Mouse (Mus musculus): ENCODE measurements around the gene Copb1. TPM values are rescaled to one million over a fixed set of nuclear protein-coding genes. Genes with fewer than 3 reads are reported as not detected.
"Not testable (repeated sequence)": the region's sequence is repeated elsewhere in the genome, so short reads cannot be mapped to it uniquely, and the experiment has no call there.

Gene Copb1
- polyA plus RNA-seq, 1 experiment from 2014 or later = 93.8 TPM

GRCm38 (mm10) chr7:114220433-114220832 lies 34.1 kb downstream of the Copb1 start:
- DNase-seq (ENCODE audit: low spot score) = no peak

- no peak for DNase-seq (ENCODE audit: low spot score)
Measured at GRCm38 (mm10) chr7:114216908-114217307, 37.6 kb downstream of the Copb1 start.

GRCm38 (mm10) chr7:114214385-114214784 lies 40.1 kb downstream of the Copb1 start:
- DNase-seq (ENCODE audit: low spot score) = no peak

GRCm38 (mm10) chr7:114213537-114213936 lies 41.0 kb downstream of the Copb1 start:
- peak; percentile 73 for DNase-seq (ENCODE audit: low spot score)

GRCm38 (mm10) chr7:114210618-114211017 lies 43.9 kb downstream of the Copb1 start:
- DNase-seq (ENCODE audit: low spot score) = peak; percentile 86

GRCm38 (mm10) chr7:114209841-114210240 lies 44.7 kb downstream of the Copb1 start:
- peak; percentile 61 for DNase-seq (ENCODE audit: low spot score)

- no peak for DNase-seq (ENCODE audit: low spot score)
Measured at GRCm38 (mm10) chr7:114203491-114204359, 50.8 kb downstream of the Copb1 start.

GRCm38 (mm10) chr7:114202972-114203404 lies 51.5 kb downstream of the Copb1 start:
- DNase-seq (ENCODE audit: low spot score) = no peak

- DNase-seq (ENCODE audit: low spot score) = no peak
Measured at GRCm38 (mm10) chr7:114200651-114201050, 53.9 kb downstream of the Copb1 start.

GRCm38 (mm10) chr7:114199428-114200110 lies 54.9 kb downstream of the Copb1 start:
- no peak for DNase-seq (ENCODE audit: low spot score)

GRCm38 (mm10) chr7:114198252-114198651 lies 56.3 kb downstream of the Copb1 start:
- DNase-seq (ENCODE audit: low spot score) = no peak

- DNase-seq (ENCODE audit: low spot score) = not testable (repeated sequence)
Measured at GRCm38 (mm10) chr7:114196588-114196987, 57.9 kb downstream of the Copb1 start.

GRCm38 (mm10) chr7:114194788-114195187 lies 59.7 kb downstream of the Copb1 start:
- DNase-seq (ENCODE audit: low spot score) = not testable (repeated sequence)

- DNase-seq (ENCODE audit: low spot score) = no peak
Measured at GRCm38 (mm10) chr7:114194224-114194623, 60.3 kb downstream of the Copb1 start.

- DNase-seq (ENCODE audit: low spot score) = no peak
Measured at GRCm38 (mm10) chr7:114193284-114194067, 61.0 kb downstream of the Copb1 start.

- DNase-seq (ENCODE audit: low spot score) = no peak
Measured at GRCm38 (mm10) chr7:114192581-114192980, 61.9 kb downstream of the Copb1 start.

GRCm38 (mm10) chr7:114183416-114183815 lies 71.1 kb downstream of the Copb1 start:
- no peak for DNase-seq (ENCODE audit: low spot score)

- no peak for DNase-seq (ENCODE audit: low spot score)
Measured at GRCm38 (mm10) chr7:114182708-114183107, 71.8 kb downstream of the Copb1 start.

- DNase-seq (ENCODE audit: low spot score) = peak; percentile 66
Measured at GRCm38 (mm10) chr7:114181391-114181790, 73.1 kb downstream of the Copb1 start.

- DNase-seq (ENCODE audit: low spot score) = no peak
Measured at GRCm38 (mm10) chr7:114176588-114176987, 77.9 kb downstream of the Copb1 start.

GRCm38 (mm10) chr7:114171354-114172097 lies 83.0 kb downstream of the Copb1 start:
- peak; percentile 81 for DNase-seq (ENCODE audit: low spot score)

Data from thymus, postnatal 0 days (tissue).